Mouse (Mus musculus) mouse embryonic stem cell (cell line): Measurements from ENCODE around the gene Eif2b2.

Experiments used
- in situ Hi-C, 2 experiments: fragments of 300-500 bp; cut with MboI; formaldehyde crosslinking; loops; 1 replicate in 1 of 2; 3 replicates in 1 of 2; pipeline ENCODE4 v1.14.3; 2019 to 2020; ENCODE audit warnings: low sequenced_read_pairs in 2 of 2, low pct_unique_long_range_greater_than_20kb in 1 of 2, mixed read lengths in 1 of 2; ENCODE audit not compliant: unreplicated experiment in 1 of 2

The Eif2b2 gene

DNA sequence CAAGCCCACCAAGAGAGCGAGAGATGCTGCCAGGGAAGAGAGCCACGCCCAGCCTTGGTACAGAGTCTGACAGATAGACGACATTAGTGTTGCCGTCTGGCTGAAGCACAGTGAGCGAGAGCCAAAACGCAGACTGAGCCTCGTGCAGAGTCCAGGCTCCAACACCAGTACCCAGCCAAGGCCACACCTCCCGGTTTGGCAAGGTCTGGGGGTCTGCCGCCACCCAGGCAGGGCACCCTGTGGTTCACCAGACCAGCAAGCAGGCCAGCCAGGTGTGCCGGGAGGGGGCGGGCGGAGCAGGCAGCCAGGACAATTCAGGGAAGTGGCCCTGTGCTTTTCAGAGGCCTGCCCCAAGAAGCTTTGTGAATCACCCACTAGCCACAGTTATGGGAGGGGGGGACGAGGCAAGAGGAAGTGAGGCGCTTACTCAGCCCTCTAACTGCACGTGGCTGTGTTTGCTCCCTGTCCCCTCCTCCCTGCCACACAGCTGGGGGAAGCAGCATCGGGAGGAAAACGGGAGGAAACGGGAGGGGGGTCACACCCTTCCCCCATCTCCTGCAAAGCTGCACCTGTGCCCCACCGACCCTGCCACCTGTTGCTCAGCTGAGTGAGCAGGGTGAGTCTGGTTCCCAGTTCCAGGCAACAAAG, 26.7 kb upstream of the Eif2b2 start:
- in situ Hi-C loops: no loop called here

DNA sequence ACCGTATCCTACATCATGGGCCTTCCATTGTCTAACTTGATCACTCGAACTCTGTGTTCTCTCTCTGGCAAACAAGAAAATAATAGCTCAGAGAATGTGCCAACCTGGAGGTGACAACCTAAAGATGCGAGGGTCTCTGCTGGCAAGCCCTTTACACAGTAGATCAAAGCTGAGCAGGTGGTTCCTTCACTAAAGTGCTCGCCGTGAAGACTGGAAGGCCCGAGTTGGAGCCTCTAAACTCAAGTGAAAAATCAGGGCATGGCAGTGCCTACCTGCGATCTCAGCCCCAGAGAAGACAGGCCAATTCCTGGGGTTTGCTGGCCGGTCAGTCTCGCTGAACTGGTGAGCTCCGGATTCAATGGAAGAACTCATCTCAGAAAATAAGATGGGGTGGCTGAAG, 26.1 kb upstream of the Eif2b2 start:
- in situ Hi-C loops: no loop called here

DNA sequence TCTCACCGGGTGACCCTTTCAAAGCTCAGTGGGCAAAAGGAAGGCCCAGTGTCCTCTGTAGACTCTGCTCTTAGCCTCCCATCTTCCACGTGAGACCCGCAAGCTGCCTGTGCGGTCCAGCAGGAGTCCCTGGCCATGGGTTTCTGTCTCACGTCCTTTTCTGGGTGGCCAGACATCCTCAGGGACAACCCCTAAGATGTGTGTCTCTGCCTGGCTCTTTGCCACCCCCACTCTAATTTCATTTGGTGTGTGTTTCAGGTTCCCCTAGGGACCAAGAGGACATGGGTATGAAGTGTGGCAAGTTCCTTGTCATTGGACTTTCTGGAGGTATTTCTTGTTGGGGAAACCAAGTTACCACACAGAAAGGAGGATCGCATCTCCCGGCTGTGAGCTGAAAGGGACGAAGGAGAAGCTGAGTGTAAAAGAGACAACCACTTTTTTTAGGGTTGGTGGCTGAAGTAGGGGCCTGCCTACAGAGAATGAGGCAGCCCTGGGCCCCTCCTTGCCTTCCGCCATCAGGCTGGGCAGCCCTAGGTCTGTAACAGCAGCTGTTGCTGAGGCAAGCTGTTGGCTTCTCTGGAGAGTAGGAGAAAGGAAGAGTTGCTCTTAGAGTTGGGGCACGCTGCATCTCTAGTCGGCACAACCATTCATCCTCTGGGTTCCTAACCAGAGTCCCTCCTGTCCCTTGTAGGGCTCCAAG, 25.2 kb upstream of the Eif2b2 start:
- in situ Hi-C loops: no loop called here

DNA sequence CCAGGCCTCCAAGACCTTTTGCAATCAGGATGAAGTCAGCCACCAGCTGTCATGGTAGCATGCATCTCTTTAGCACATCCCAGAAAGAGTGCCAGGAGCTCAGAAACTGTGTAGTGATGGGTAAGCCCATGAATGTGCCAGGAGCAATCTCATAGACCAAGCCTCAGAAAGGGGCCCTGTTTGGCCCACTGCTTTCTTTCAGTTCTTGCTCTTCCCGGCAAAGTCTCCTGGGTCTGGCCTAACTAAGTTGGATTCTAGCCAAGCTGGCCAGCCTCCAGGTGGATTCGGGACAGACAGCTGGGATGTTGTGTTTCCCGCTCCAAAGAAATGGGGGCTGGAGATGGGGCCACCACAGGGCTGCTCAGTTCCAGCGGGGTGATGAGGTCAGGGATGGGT, 24.7 kb upstream of the Eif2b2 start:
- in situ Hi-C loops: no loop called here

DNA sequence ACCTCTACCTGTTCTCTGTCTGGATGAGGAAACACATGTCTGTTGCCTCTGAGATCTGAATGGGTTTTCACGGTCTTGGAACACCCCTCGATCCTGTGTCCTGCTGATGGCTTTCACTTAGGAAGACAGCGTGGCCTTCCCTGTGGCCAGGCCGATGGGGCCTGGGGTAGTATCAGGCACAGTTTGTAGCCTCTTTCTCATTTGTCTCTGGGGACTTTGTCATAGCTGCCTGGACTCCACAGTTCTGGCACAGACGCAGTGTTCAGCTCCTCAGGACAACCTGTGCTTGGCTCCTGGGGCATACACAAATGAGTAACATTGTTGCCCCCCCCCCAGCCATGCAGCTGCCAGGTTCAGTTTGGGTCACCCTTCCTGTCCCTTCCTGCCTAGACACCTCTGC, 24.2 kb upstream of the Eif2b2 start:
- in situ Hi-C loops: no loop called here

DNA sequence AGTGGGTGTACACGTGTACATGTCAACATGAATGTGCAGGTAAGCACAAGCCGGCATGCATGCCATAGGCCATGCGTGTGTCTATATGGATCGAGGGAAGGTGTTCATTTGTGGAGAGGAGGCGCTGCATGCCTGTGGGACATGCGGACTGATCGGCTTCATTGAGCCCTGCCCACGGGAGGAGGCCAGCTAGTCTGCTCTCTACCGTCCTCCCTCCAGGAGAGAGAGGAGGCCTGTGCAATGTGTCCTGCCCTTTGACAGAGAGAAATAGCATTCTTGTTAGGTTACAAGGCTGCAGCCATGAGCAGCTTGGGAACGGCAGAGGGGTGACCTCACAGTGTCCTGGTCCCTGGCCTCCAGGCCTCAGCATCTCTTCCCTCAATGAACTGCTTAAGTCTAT, 23.1 kb upstream of the Eif2b2 start:
- in situ Hi-C loops: no loop called here

DNA sequence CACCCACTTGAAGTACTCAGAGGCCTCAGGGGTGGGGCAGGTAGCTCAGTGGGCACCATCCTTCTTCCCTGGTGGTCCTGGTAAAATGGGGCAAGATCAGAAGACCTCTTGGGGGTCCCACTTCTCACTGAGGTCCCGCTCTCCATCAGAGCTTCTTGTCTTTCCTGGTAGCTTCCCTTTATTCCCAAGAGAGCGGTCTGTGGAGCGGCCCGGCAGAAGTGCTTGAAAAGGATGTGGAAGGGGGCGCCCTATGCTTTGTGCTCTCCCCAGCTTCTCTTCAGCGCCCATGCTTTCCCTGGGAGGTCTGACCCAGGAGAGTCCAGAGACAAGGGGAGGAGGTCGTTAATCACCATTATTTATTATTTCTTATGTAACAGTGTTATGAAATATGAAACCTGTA, 21.9 kb upstream of the Eif2b2 start:
- in situ Hi-C loops: no loop called here

DNA sequence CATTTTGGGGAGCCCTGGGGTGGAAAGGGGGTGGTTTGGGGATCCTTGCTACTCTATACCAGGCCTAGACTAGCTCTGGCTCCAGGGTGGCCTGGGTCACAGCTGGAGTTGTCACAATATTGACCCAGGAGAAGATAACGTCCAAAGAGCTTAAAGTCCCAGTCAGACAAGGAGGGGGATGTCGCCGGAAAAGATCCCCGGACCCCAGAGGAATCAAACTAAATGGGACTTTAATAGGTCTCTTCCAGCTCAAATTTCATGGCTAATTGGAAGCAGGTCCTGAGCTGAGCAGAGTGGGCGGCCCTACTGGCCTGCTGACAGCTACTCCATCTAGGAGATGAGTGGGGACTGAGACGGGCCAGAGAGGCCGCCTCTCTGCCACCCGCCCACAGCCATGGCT, 21.3 kb upstream of the Eif2b2 start:
- in situ Hi-C loops: no loop called here

DNA sequence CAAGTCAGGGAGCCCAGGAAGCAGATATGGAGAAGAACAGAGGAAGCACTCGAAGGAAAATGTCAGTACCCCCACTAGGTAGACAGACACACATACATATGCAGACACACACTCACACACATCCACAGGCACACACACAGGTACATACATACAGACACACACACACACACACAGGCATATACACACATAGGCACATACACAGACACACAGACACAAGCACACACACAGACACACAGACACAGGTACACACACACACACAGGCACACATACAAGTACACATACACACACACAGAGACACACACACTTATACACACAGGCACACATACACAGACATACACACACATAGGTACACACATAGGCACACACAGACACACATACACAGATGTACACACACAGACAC, 19.3 kb upstream of the Eif2b2 start:
- in situ Hi-C loops: no loop called here

DNA sequence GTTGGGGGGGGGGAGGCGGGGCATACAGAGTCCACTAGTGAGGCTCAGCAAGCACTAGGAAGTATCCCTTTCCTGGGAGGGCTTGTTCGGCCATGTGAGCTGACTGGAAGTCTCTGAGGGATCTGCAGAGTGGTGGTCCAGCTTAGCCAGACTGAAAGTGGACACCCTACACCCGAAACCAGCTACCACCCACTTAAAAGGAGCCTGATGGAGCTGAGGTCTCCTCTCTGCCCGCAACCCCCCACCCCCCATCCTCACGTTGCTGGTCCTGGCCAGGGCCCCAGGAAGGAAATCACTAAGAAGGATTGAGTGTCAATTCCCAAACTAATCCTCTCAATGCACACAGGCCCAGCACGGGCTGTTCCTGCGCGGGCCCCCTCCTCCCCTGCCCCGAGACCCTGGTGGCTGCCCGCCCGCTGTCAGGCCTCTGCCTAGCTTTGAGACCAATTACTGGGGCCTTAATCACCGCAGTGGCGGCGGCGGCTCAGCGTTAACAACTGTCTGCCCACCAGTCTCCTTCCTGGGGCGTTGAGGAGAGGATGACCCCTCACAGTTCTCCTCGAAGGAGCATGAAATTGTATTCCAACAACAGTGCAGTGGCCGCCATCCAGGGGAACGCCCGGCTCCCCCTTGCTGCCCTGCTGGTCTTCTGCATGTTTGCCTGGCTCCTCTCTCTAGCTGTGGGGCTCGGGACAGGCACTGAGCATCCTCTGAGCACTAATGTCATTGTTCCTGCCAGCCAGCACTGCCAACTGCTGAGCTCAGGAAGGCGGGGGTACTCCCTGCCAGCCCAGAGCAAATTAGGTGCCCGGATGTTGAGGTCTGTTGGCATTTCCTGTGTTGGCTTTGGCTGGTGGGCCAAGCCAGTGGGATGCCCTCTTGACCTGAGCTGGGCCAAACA, 18.1 kb upstream of the Eif2b2 start:
- in situ Hi-C loops: no loop called here

DNA sequence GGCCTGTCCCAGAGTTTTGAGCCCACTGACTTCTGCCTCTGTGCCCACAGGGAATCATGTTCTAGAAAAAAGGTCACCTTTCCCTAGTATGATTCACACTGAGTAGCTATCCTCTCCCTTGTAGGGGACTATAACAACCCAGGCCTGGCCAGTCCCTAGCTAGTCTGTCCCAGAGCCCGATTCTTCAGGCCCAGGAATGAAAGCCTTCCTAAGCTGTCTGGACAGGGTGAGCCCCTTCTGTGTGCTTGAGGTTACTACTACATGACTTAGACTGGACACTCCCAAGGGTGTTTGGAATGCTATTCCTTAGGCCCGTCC, 17.5 kb upstream of the Eif2b2 start:
- in situ Hi-C loops: no loop called here

DNA sequence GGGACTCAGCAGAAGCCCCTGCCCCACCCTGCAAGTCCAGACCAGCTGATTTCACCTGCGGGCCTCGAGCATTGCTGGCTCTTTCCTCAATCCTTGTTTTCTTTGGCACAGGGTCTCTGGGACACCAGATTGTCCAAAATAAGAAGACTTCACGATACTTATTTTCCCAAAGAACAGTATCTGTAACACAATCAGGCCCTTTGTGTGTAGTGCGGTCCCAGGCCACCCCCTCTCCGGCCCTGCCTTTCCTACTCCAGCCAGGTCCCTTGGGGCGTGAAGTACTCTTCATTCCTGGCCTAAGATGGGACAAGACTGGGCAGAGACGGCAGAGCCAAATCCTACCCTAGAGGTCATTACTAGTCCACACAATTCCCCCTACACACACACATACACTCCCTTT, 17.1 kb upstream of the Eif2b2 start:
- in situ Hi-C loops: no loop called here

DNA sequence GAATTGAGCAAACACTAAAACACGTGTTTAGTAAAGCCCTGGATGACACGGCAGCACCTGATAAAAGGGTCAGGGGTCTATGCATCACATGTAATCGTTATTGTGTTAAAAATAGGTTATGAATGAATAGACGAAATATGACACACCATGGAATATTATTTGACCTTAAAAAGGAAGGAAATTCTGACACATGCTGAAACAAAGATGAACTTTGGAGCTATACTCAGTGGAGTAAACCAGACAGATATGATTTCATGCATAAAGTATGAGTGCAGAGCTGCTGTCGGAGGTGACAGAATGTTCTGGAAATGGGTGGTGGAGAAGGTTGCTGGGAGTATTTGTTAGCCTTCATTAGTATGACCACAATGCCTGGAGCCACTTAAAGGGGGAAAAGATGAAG, 15.6 kb upstream of the Eif2b2 start:
- in situ Hi-C loops: no loop called here

DNA sequence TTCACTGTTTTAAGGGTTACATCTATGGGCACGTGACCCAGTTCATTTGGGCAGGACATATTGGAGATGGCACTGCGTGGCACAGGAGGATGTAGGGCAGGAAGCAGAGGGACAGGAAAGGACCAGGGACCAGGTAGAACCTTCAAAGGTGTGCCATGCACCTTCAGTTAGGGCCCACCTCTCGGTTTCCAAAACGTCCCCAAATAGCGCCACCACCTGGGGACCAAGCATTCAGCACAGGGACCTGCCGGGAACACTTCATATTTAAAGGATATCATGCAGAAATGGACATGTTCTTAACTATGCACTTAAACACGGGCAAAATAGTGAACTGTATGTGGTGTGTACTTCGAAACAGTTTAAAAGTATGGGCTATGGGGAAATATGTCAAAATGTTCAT, 15.2 kb upstream of the Eif2b2 start:
- in situ Hi-C loops: no loop called here

DNA sequence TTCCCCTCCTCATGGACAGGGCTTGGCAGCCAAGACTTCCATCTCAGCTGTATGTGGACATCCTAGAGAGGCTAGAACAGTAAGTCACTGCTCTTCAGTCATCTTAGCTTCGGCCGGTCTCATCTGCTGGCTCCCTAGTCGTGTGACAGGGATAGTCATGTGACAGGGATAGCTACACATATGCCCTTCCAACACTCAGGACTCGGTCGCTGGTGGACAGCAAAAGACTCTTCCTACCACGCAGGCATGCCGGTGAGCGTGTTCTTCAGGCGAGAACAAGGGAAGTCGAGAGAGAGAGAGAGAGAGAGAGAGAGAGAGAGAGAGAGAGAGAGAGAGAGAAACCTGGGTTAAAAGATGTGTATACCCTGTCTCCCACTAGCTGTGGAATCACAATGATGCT, 13.9 kb upstream of the Eif2b2 start:
- in situ Hi-C loops: no loop called here

DNA sequence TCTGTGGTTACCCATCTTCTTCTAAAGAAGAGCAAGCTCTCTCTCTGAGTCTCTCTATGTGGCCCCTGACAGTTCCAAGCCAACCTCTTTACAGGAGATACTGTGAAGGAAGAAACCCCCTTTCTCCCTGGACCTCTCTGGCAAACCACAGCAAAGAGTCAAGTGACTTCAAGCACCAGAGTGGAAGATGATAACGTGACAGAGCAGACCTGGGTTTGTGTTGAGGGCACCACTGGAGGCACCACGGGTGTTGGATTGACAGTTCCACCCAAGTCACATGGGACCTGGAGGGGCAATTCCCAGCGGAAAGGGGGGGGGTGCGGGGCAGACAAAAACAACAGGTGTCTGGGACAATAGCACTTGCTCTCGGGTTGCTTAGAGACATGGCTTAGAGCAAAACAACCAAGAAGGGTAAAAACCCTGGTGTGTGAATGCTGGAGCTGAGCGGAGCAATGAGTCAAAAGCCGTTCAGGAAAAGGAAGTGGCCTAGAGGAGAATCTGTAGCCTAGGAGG, 10.5 kb upstream of the Eif2b2 start:
- in situ Hi-C loops: no loop called here

DNA sequence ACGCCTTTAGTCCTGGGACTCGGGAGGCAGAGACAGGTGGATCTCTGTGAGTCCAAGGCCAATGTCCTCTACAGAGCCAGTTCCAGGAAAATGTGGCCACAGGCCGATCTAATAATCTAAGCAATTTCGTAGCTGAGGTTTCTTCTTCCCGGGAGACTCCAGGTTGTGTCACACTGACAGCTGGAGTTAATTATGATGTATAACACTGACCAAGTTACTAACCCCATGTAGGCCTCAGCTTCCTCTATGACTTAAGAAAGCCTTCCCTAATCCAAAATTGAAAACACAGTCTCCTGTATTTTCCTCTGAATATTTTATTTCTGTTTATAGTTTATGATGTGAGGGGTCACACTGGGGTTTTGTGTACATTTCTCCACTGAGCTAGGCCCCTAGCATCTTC, 4.2 kb upstream of the Eif2b2 start:
- in situ Hi-C loops: no loop called here

DNA sequence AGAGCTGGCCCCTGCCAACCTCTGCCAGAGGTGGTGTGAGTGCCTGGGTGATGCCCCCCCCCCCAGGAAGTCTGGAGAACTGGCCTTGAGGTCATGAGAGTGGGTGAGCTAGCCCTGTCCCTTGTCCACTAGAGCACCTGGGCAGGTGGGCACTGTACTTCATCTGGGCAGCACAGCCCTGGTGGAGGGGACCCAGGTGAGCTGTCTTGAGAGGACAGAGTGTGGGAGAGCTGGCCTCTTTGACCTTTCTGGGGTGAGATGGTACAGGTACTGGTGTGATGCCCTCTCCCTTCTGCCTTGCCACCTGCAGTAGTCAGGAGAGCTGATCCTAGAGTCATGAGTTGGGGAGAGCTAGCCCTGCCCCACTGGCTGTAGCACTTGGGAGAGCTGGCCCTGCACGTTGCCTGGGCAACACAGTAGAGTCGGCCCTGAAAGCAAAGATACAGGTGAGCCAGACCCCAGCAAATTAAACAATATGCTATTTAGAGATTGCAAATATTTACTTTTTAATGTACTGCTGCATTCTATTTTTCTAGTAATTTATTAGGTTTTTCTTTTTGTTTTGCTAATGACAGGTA, 1.5 kb upstream of the Eif2b2 start:
- in situ Hi-C loops: no loop called here

DNA sequence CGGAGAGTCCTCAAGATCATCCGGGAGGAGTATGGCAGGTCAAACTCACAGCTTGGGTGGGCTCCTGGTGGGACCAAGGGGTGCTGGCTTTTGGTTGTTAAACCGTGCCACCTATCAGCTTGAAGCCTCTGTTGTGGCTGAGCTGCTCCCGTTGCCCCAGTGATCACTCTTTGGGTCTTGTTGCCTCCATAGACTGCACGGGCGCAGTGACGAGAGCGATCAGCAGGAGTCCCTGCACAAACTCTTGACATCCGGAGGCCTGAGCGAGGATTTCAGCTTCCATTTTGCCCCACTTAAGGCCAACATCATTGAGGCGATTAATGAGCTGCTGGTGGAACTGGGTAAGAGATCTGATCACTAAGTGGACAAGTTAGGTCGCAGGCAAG, 617 bp downstream of the Eif2b2 start:
- in situ Hi-C loops: no loop called here
